Mouse (Mus musculus) neural tube, embryonic 14.5 days (tissue): Measurements from ENCODE around the gene Abhd17c. TPM values are rescaled to one million over a fixed set of nuclear protein-coding genes. Genes with fewer than 3 reads are reported as not detected.

Experiments
- ATAC-seq: fragments of 200-750 bp; cut with Nextera tagmentation; 2 replicates; pipeline ENCODE4 v1.8.0; 2017; ENCODE audit warnings: low read depth, mild to moderate bottlenecking, moderate TSS enrichment, moderate library complexity
- H3K27ac ChIP-seq: fragments of 300-500 bp; sonication (generic); 2 replicates; pipeline ENCODE4 v1.5.1; 2014; ENCODE audit warnings: low read depth, mild to moderate bottlenecking, control low read depth, low read length, moderate library complexity, mixed read lengths
- H3K27me3 ChIP-seq: fragments of 300-500 bp; sonication (generic); 2 replicates; pipeline ENCODE4 v1.6.1; 2014; ENCODE audit warnings: low read length; ENCODE audit not compliant: control insufficient read depth, insufficient read depth
- H3K36me3 ChIP-seq: fragments of 300-500 bp; sonication (generic); 2 replicates; pipeline ENCODE4 v1.6.1; 2014; ENCODE audit warnings: low read length, mixed read lengths; ENCODE audit not compliant: control insufficient read depth, insufficient read depth
- H3K4me1 ChIP-seq: fragments of 300-500 bp; sonication (generic); 2 replicates; pipeline ENCODE4 v1.6.1; 2014; ENCODE audit warnings: low read length; ENCODE audit not compliant: control insufficient read depth, insufficient read depth
- H3K4me2 ChIP-seq: fragments of 300-500 bp; sonication (generic); 2 replicates; pipeline ENCODE4 v1.6.1; 2014; ENCODE audit warnings: mild to moderate bottlenecking, low read depth, low read length, control low read depth
- H3K4me3 ChIP-seq: fragments of 300-500 bp; sonication (generic); 2 replicates; pipeline ENCODE4 v1.5.1; 2014; ENCODE audit warnings: low read depth, low read length, control low read depth, mixed read lengths
- H3K9ac ChIP-seq: fragments of 300-500 bp; sonication (generic); replicated peaks from 2 replicates; pipeline ENCODE4 v1.6.1; 2014; ENCODE audit warnings: low read depth, mild to moderate bottlenecking, control low read depth, low read length, mixed read lengths
- H3K9me3 ChIP-seq: fragments of 300-500 bp; sonication (generic); 2 replicates; pipeline ENCODE4 v1.6.1; 2016; ENCODE audit warnings: low read length; ENCODE audit not compliant: control insufficient read depth
- WGBS: fragments of 180-500 bp; shearing (Covaris S2); extraction: QIAGEN DNeasy Blood & Tissue Kit; methylation state at CpG from one replicate; pipeline ENCODE4 v1.1.7; 2014; 5-methylcytosine and 5-hydroxymethylcytosine counted together
- polyA plus RNA-seq: library from polyadenylated mRNA; unstranded; fragments of >200 nt; fragmentation: Nextera tagmentation; extraction: Ambion mirVana; gene quantifications from 2 replicates; pipeline ENCODE4 v1.2.1, GENCODE M21; 2014

The Abhd17c gene
- polyA plus RNA-seq, 1 experiment from 2014 or later: 39.7 TPM

DNA sequence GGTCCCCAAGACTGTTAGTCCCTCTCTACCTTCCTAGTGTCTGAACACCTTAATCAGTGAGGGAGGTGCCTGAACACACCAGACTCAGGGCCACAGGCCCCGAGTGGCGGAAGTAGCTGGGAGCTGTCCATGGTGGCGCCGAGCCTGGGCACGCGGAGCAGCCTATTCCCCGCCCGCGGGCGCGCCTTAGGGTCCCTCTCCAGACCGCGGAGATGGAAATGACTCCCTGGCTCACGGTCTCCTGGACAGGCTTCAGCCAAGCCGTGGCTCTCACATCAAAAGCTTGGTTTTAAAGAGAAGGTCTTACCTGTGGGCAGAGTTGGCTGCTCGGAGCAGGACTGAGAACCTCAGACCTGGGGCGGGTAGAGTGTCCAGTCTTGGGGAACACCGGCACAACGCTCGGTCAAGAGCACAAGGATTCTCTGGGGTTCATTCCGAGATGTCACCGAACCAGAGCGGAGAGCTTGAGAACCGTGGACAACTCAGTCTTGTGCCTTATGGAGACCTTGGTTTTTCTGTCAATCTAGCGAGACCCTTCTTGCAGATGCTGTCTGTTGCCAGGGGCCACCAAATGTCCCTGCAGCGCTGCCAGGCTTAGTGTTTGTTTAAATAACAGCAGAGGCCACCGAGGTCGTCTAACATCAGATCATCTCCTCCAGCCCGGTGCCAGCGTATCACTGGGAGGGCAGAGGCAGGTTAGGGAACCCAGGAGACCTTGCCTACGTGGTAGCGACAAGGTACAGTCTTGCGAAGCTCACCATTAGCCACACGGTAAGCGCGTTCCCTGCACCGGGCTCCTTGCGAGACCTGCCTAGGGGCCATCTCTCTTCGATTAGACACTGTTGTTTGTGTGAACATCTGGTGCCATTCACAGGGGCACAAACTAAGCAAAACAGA lies 66.4 kb downstream of the Abhd17c start:
- H3K27ac ChIP-seq: no peak overlapping the region
- no peaks in the 10 kb centered on the region for H3K9me3 ChIP-seq
- peak overlapping the region; percentile 44 for H3K4me3 ChIP-seq
- peaks cover 8% of the 10 kb centered on the region for H3K27me3 ChIP-seq
- no peaks in the 10 kb centered on the region for H3K36me3 ChIP-seq
- 4% methylated on average over 39 of the region's 39 CpGs for WGBS
- peak overlapping the region; percentile 87 for H3K4me2 ChIP-seq
- H3K9ac ChIP-seq: peak overlapping the region; percentile 53; the same call in 1 of the 2 replicates
- H3K4me1 ChIP-seq: peaks cover 10% of the 10 kb centered on the region
- ATAC-seq: peak; percentile 39; the same call in 1 of the 2 replicates

DNA sequence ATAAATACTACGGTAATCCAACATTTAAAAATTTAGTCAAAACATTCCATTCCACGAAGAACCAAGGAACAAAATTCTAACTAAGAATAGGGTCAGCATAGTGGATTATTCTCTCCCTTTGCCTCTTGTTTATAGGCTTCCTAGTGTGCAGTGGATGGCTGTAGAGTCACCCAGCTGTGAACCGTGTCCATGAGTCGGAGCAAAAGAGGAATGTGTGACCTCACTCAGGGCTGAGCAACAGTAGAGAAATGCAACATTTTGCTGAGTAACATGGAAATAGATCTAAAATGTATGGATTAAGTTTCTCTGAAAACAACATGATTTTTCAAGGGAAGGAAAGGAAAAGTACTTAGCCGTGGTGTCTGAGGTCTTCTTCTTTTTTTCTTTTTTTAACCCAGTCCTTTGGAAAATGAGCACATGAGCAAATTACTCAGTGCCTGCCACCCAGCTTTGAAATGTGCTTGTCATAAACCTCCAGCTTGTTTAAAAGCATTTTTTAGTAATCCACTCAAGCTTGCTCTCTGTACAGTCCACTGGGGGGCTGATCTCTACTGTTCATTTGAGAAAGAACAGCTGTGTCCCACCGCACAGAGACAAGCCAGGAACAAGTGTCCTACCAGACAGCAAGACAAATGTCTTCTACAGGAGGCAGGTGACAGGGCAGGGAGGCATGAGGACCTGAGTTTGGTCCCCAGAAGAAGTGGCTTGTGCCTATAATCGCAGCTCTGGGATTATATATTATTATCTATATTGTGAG lies 74.3 kb downstream of the Abhd17c start:
- no peaks in the 10 kb centered on the region for H3K27me3 ChIP-seq
- 76% methylated on average over 7 of the region's 7 CpGs for WGBS
- no peak overlapping the region for H3K9ac ChIP-seq
- H3K4me1 ChIP-seq: no peaks in the 10 kb centered on the region
- no peak for ATAC-seq
- no peaks in the 10 kb centered on the region for H3K9me3 ChIP-seq
- H3K27ac ChIP-seq: no peak overlapping the region
- no peak overlapping the region for H3K4me2 ChIP-seq
- no peak overlapping the region for H3K4me3 ChIP-seq
- H3K36me3 ChIP-seq: no peaks in the 10 kb centered on the region

GRCm38 (mm10) chr7:84074266-84074665 lies 77.4 kb downstream of the Abhd17c start:
- H3K4me2 ChIP-seq: no peak overlapping the region
- no peak overlapping the region for H3K4me3 ChIP-seq
- H3K27me3 ChIP-seq: no peaks in the 10 kb centered on the region
- H3K9ac ChIP-seq: no peak overlapping the region
- H3K4me1 ChIP-seq: no peaks in the 10 kb centered on the region
- H3K36me3 ChIP-seq: no peaks in the 10 kb centered on the region
- ATAC-seq: no peak
- WGBS: 74% methylated on average over 8 of the region's 8 CpGs
- H3K9me3 ChIP-seq: no peaks in the 10 kb centered on the region
- no peak overlapping the region for H3K27ac ChIP-seq

DNA sequence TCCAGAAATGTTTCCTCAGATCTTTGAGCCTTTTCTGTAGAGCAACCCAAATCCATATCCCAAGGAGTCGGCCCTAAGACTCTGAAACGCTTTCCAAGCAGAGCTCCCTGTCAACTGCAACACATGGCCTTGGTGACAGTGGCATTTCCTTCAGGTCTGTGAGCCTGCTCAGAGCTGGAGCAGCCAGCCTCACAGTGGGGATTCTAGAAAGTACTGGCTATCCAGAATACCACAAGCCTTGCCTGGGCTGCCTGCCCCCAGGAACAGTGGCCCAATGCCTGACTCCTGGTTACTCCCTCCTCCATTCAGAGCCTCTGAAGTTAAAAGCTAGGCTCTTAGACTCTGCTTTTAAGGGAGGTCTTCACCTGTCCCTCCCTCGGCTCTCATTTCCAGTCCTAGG lies 77.8 kb downstream of the Abhd17c start:
- no peak overlapping the region for H3K4me3 ChIP-seq
- 90% methylated on average over 3 of the region's 3 CpGs for WGBS
- H3K9ac ChIP-seq: no peak overlapping the region
- ATAC-seq: no peak
- H3K9me3 ChIP-seq: no peaks in the 10 kb centered on the region
- no peaks in the 10 kb centered on the region for H3K4me1 ChIP-seq
- no peaks in the 10 kb centered on the region for H3K27me3 ChIP-seq
- no peaks in the 10 kb centered on the region for H3K36me3 ChIP-seq
- no peak overlapping the region for H3K4me2 ChIP-seq
- H3K27ac ChIP-seq: no peak overlapping the region

- H3K4me3 ChIP-seq: no peak overlapping the region
- H3K27me3 ChIP-seq: no peaks in the 10 kb centered on the region
- no peak for ATAC-seq
- no peaks in the 10 kb centered on the region for H3K36me3 ChIP-seq
- no peaks in the 10 kb centered on the region for H3K9me3 ChIP-seq
- no peaks in the 10 kb centered on the region for H3K4me1 ChIP-seq
- H3K4me2 ChIP-seq: no peak overlapping the region
- H3K9ac ChIP-seq: no peak overlapping the region
- no peak overlapping the region for H3K27ac ChIP-seq
- 83% methylated on average over 5 of the region's 5 CpGs for WGBS
Measured at GRCm38 (mm10) chr7:84068931-84069330, 82.8 kb downstream of the Abhd17c start.

GRCm38 (mm10) chr7:84059799-84060198 lies 91.9 kb downstream of the Abhd17c start:
- H3K4me3 ChIP-seq: no peak overlapping the region
- 92% methylated on average over 7 of the region's 7 CpGs for WGBS
- ATAC-seq: no peak
- H3K27me3 ChIP-seq: no peaks in the 10 kb centered on the region
- H3K4me1 ChIP-seq: no peaks in the 10 kb centered on the region
- H3K4me2 ChIP-seq: no peak overlapping the region
- H3K9ac ChIP-seq: no peak overlapping the region
- H3K9me3 ChIP-seq: no peaks in the 10 kb centered on the region
- no peaks in the 10 kb centered on the region for H3K36me3 ChIP-seq
- no peak overlapping the region for H3K27ac ChIP-seq

Other genes starting within 250 kb of the Abhd17c start
- gene Cemip, start 65.4 kb downstream of the Abhd17c start, polyA plus RNA-seq: 1.1 TPM in 2 replicates